Mouse (Mus musculus) midbrain, embryonic 16.5 days (tissue): ENCODE results near the gene Kti12. TPM values are rescaled to one million over a fixed set of nuclear protein-coding genes. Genes with fewer than 3 reads are reported as not detected.
A peak's percentile ranks its signal among the peaks of the same experiment; 100 is the strongest.

ENCODE experiments used
- ATAC-seq: fragments of 200-750 bp; cut with Nextera tagmentation; 2 replicates; pipeline ENCODE4 v1.8.0; 2017; ENCODE audit warnings: moderate TSS enrichment
- H3K27ac ChIP-seq: fragments of 300-500 bp; sonication (generic); 2 replicates; pipeline ENCODE4 v1.5.1; 2014; ENCODE audit warnings: mild to moderate bottlenecking, low read length, mixed read lengths
- H3K27me3 ChIP-seq: fragments of 300-500 bp; sonication (generic); 2 replicates; pipeline ENCODE4 v1.6.1; 2014; ENCODE audit warnings: low read depth, low read length, mixed read lengths; ENCODE audit not compliant: control insufficient read depth, insufficient read depth
- H3K36me3 ChIP-seq: fragments of 300-500 bp; sonication (generic); 2 replicates; pipeline ENCODE4 v1.6.1; 2014; ENCODE audit warnings: mild to moderate bottlenecking, low read length, moderate library complexity, mixed read lengths; ENCODE audit not compliant: control insufficient read depth, insufficient read depth
- H3K4me1 ChIP-seq: fragments of 300-500 bp; sonication (generic); 2 replicates; pipeline ENCODE4 v1.6.1; 2014; ENCODE audit warnings: mild to moderate bottlenecking, low read length, mixed read lengths; ENCODE audit not compliant: control insufficient read depth, insufficient read depth
- H3K4me2 ChIP-seq: fragments of 300-500 bp; sonication (generic); 2 replicates; pipeline ENCODE4 v1.6.1; 2014; ENCODE audit warnings: mild to moderate bottlenecking, low read length, mixed read lengths
- H3K4me3 ChIP-seq: fragments of 300-500 bp; sonication (generic); 2 replicates; pipeline ENCODE4 v1.5.1; 2014; ENCODE audit warnings: low read depth, mild to moderate bottlenecking, low read length, moderate library complexity, mixed read lengths
- H3K9ac ChIP-seq: fragments of 300-500 bp; sonication (generic); 2 replicates; pipeline ENCODE4 v1.6.1; 2014; ENCODE audit warnings: low read depth, low read length, mixed read lengths
- H3K9me3 ChIP-seq: fragments of 300-500 bp; sonication (generic); replicated peaks from 2 replicates; pipeline ENCODE4 v1.6.1; 2014; ENCODE audit warnings: mild to moderate bottlenecking, low read length, mixed read lengths; ENCODE audit not compliant: control insufficient read depth, poor library complexity, severe bottlenecking
- WGBS: fragments of 180-500 bp; shearing (Covaris S2); extraction: QIAGEN DNeasy Blood & Tissue Kit; methylation state at CpG from one replicate; pipeline ENCODE4 v1.1.7; 2014; 5-methylcytosine and 5-hydroxymethylcytosine counted together
- polyA plus RNA-seq: library from polyadenylated mRNA; unstranded; fragments of >200 nt; fragmentation: Nextera tagmentation; extraction: Ambion mirVana; gene quantifications from 2 replicates; pipeline ENCODE4 v1.2.1, GENCODE M21; 2015

Kti12 gene
- polyA plus RNA-seq, 1 experiment from 2014 or later = 22.4 TPM

DNA sequence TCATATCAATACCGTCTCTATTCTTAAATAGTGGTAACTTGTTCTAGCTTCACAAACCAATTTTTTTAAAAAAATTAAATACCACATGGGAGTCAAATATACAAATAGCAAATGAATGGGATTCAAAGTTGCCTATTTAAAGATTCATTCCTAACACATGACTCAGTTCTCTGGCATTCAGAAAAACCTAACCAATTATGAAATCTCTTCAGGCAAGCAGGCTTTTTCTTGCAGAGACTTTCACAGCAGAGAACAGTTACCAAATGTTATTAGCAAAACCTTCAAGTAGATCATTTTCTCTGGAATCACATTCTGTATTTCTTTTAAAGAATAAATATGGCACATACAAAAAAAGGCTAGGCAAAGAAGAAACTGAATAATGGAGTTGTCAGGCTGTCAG, 16.9 kb upstream of the Kti12 start:
- Histone ChIP-seq H3K27me3 (no peaks in the 10 kb centered on the region), H3K27ac (no peak overlapping the region), H3K9me3 (no peaks in the 10 kb centered on the region), H3K4me1 (peaks cover 18% of the 10 kb centered on the region), H3K9ac (no peak overlapping the region), H3K4me3 (no peak overlapping the region), H3K4me2 (peak overlapping the region; percentile 14; the same call in 1 of the 2 replicates), H3K36me3 (peaks cover 4% of the 10 kb centered on the region; the same call in 1 of the 2 replicates)
- ATAC-seq = no peak
- 80% methylated on average over 1 of the region's 1 CpGs for WGBS

DNA sequence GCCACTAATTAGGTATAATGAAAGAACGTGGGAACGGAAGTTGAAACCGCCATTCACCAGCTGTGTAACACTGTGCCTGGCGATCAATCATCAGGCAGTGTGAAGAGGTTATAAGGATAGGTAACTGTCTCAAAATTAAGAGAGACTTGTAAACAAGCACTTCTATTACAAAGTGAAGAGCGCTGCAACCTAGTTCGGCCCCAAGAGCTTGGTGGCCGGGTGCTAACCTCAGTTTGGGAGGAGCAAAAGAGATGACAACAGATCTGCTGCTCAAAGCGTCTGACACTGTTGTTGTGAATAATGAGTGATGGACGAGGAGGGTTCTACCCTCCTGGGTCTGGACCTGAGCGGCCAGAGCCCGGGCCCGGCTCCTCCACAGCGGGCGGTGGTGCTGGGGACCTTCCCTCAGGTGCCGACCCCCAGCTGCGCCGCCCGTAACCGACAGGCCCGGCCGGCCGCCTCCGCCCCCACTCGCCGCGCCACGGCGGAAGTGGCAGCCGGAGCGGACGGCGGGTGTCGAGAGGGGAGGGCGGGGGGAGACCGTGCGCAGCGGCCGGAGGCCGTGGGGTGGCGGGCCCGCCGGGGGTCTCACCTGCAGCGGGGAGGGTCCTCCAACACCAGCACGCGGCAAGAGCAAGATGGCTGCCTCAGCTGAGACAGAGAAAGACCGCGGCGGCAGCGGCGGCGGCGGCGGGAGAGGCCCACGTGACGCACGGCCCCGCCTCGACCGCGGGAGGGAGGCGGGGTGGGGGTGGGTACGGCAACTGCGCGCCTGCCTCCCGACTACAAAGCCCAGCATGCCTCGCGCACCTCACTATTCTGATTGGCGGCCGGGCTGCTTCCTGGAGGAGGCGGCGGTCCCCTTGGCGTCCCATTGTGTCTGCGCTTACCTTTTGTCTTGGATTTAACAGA, 14.4 kb upstream of the Kti12 start, which contains the start of gene Btf3l4:
Gene Btf3l4, minus strand, starts transcription at position 699 of the 912 bp plus-strand sequence.
- Histone ChIP-seq H3K4me1 (peaks cover 34% of the 10 kb centered on the region), H3K9me3 (no peaks in the 10 kb centered on the region), H3K36me3 (peaks cover 2% of the 10 kb centered on the region; the same call in 1 of the 2 replicates), H3K27me3 (no peaks in the 10 kb centered on the region), H3K27ac (peak within 1 kb of the TSS; percentile 93), H3K4me3 (peak within 1 kb of the TSS; percentile 57), H3K9ac (peak within 1 kb of the TSS; percentile 88), H3K4me2 (peak within 1 kb of the TSS; percentile 83)
- WGBS = 0% methylated on average over 43 of the region's 73 CpGs
- peak; percentile 96 for ATAC-seq

DNA sequence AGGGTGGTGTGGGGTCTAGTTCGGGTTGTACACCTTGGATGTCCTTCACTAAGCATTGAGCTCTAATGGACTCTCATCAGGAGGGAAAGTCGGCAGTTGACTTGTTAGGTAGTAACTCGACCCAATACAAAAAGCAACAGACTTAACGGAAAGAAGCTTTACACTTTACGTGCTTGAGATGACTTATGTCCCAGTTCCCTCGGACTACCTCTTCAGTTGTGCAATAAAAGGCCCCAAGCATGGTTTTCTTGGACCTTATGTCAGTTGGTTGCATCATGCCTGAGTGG, 13.8 kb upstream of the Kti12 start:
- Histone ChIP-seq H3K27me3 (no peaks in the 10 kb centered on the region), H3K36me3 (peaks cover 2% of the 10 kb centered on the region; the same call in 1 of the 2 replicates), H3K9ac (peak overlapping the region; percentile 70), H3K4me1 (peaks cover 36% of the 10 kb centered on the region), H3K4me2 (peak overlapping the region; percentile 83), H3K4me3 (peak overlapping the region; percentile 57), H3K9me3 (no peaks in the 10 kb centered on the region), H3K27ac (peak overlapping the region; percentile 93)
- WGBS = 0% methylated on average over 6 of the region's 6 CpGs
- no peak for ATAC-seq

DNA sequence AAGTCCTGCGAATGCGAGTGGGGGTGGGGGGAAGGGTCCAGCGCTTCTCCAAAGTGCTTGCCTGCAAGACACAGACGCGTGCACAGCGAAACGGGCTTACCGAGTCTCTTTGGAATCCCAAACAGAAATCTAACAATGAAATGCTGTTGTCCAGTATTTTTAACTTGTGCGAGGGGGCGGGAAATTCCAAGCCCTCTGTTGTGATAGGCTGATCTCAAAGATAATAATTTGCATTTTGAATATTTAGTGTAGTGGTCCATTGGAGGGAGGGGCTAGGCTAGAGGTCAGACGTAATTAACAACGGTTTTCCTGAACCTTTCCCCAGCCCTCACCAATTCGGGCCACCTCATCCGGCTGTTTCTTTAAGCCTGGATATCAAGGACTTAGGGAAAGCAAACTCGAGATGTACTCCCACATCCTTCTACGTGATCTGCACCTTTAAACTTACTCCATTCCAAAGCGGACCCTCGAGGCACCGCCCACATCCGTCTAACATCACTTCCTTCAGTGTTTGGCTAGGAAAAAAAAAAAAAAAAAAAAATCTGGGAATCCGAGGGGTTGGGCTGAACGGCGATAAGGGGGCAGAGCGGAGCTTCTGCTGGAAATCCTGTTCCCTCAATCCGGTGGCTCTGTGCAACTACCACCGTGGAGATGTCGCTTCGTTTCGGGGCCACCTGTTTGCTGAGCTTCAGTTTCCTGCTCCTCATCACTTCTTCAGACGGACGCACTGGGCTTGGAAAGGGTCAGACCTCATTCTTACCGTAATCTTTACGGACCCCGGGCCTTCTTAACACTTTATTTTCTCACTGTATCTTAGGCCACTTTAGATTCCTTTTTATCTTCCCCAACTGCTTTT, 13.2 kb upstream of the Kti12 start, which contains the start of gene Txndc12:
Gene Txndc12, plus strand, starts transcription at position 487 of the 856 bp plus-strand sequence.
- peak within 1 kb of the TSS; percentile 57 for H3K4me3 ChIP-seq
- peaks cover 36% of the 10 kb centered on the region for H3K4me1 ChIP-seq
- no peaks in the 10 kb centered on the region for H3K27me3 ChIP-seq
- under 1% methylated on average over 34 of the region's 34 CpGs for WGBS
- H3K36me3 ChIP-seq = no peaks in the 10 kb centered on the region
- peak within 1 kb of the TSS; percentile 83 for H3K4me2 ChIP-seq
- H3K9ac ChIP-seq = peak within 1 kb of the TSS; percentile 88
- peak within 1 kb of the TSS; percentile 93 for H3K27ac ChIP-seq
- H3K9me3 ChIP-seq = no peaks in the 10 kb centered on the region
- peak; percentile 81 for ATAC-seq

DNA sequence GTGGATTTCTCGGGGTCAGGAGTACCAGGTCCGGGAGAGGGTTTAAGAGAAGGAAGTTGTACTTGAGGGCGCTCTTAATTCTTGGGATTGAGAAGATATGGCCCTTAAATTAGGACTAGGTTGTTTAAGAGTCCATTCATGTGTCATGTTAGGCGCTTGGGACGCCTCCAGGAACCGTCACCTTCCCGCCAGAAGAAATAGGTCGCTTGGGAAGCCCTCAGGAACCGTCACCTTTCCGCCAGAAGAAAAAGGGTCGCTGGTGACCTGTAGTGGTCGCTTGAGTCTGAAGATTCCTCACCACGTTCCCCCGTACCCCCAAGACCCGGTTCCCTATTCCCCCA, 12.6 kb upstream of the Kti12 start:
- Histone ChIP-seq H3K4me3 (peak overlapping the region; percentile 57), H3K4me1 (peaks cover 36% of the 10 kb centered on the region), H3K9ac (peak overlapping the region; percentile 70), H3K27ac (peak overlapping the region; percentile 93), H3K36me3 (no peaks in the 10 kb centered on the region), H3K4me2 (peak overlapping the region; percentile 83), H3K9me3 (no peaks in the 10 kb centered on the region), H3K27me3 (no peaks in the 10 kb centered on the region)
- ATAC-seq = no peak
- under 1% methylated on average over 15 of the region's 15 CpGs for WGBS

DNA sequence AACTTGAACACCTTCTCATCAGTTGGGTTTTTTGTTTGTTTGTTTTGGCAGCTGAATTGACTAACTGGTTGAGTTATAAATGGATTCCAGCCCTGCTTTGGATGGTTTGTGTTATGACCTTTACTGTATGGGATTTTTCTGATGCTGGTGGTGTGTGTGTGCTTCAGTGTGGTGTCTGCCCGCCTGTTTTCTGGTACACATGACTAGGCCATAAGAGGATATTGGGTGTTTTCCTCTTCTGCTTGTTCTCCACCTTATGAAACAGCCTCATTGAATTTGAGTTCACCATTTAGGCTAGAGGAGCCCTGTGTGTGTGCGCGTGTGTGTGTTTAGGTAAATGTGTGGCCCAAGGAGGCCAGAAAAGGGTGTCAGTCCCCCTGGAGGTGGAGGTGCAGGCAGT, 12.1 kb upstream of the Kti12 start:
- Histone ChIP-seq H3K4me1 (peaks cover 36% of the 10 kb centered on the region), H3K9ac (peak overlapping the region; percentile 70), H3K36me3 (0 out of 2 replicates have a peak, but pooled peaks cover under 1% of the 10 kb centered on the region), H3K9me3 (no peaks in the 10 kb centered on the region), H3K27ac (peak overlapping the region; percentile 93; the same call in 1 of the 2 replicates), H3K27me3 (no peaks in the 10 kb centered on the region), H3K4me2 (peak overlapping the region; percentile 83), H3K4me3 (peak overlapping the region; percentile 57)
- 60% methylated on average over 3 of the region's 3 CpGs for WGBS
- no peak for ATAC-seq

DNA sequence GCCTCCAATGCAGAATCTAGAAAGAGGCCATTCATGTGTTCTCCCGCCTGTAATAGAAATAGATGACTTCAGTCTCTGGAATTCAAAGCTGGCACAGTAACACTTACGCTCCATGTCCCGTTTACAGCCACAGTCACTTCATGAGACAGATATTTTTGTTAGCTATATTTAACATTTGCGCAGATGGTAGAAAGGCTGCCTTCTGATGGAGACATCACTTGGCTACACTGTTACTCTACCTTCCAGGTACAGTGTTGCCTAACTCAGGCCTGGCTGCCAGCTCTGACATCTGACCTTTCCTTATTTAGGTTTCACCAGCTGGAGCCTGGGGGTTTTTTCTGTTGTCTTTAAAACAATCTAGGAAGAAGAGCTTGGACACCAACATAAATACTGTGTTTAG, 9.6 kb upstream of the Kti12 start:
- H3K27me3 ChIP-seq = no peaks in the 10 kb centered on the region
- 91% methylated on average over 4 of the region's 4 CpGs for WGBS
- H3K4me3 ChIP-seq = no peak overlapping the region
- 0 out of 2 replicates have a peak, but pooled peaks cover 2% of the 10 kb centered on the region for H3K36me3 ChIP-seq
- no peak overlapping the region for H3K4me2 ChIP-seq
- no peak for ATAC-seq
- H3K27ac ChIP-seq = no peak overlapping the region
- no peaks in the 10 kb centered on the region for H3K9me3 ChIP-seq
- no peak overlapping the region for H3K9ac ChIP-seq
- H3K4me1 ChIP-seq = peaks cover 22% of the 10 kb centered on the region

DNA sequence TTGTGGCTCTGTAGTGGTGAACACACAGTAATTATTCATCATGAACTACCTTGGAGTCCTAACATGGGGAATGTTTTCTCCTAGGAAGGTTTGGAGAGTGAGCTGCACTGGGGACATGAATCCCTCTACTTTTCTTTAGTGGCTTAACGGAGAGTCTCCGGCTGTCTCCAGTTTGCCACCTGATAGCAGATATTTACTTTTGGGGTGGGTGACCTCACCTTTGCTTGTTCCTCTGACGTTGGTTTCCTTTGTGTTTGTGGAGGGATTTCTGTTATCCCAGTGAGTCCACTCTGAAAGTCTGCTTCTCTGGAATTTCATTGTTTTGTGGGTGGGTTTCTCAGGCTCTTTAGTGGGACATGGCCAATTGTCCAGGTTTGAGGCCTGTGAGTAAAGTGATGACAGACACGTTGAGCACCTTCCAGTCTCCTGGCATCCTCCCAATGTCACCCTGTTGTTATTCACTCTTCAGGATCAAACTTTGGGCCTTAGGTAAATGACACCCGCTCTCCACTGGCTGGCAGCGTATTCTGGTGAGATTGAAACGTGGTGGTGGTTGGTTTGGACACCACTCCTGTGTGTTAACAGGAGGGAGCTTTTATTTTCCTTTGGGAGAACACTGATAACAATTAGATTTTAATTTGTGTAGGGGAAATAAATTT, 5.5 kb upstream of the Kti12 start:
- Histone ChIP-seq H3K27me3 (no peaks in the 10 kb centered on the region), H3K36me3 (0 out of 2 replicates have a peak, but pooled peaks cover 2% of the 10 kb centered on the region), H3K9ac (no peak overlapping the region), H3K4me3 (no peak overlapping the region), H3K4me2 (no peak overlapping the region), H3K27ac (no peak overlapping the region), H3K9me3 (no peaks in the 10 kb centered on the region), H3K4me1 (peaks cover 7% of the 10 kb centered on the region)
- ATAC-seq = no peak
- 92% methylated on average over 7 of the region's 7 CpGs for WGBS
